Mouse (Mus musculus): ENCODE measurements around the gene Rpl36-ps4.
"Not testable (repeated sequence)": the region's sequence is repeated elsewhere in the genome, so short reads cannot be mapped to it uniquely, and the experiment has no call there.

Gene Rpl36-ps4

DNA sequence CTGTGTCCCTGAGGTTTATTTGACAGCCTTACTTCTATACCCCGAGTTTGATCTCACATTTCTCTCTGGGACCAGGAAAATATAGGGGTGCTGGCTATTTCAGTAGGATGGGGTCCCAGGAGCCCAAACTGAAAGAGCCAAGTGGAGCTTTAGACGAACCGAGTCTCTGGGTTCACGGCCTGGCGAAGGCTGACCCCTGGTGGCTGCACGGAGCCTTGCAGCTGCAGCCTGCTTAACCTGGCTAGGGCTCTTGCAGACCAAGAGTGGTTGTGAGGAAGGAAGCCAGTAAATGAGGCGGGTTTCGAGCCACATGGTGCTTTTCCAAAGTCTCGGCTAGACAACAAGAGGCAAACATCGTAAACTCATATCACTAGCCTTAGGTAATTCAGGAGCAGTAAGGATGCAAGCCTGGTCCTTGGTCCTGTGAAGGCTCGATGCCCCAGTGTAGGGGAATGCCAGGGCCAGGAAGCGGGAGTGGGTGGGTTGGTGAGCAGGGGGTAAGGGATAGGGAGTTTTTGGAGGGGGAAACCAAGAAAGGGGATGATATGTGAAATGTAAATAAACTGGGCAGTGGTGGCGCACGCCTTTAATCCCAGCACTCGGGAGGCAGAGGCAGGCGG lies 28.3 kb downstream of the Rpl36-ps4 start:
- peak; percentile 35 for DNase-seq (ENCODE audit: low spot score)

DNA sequence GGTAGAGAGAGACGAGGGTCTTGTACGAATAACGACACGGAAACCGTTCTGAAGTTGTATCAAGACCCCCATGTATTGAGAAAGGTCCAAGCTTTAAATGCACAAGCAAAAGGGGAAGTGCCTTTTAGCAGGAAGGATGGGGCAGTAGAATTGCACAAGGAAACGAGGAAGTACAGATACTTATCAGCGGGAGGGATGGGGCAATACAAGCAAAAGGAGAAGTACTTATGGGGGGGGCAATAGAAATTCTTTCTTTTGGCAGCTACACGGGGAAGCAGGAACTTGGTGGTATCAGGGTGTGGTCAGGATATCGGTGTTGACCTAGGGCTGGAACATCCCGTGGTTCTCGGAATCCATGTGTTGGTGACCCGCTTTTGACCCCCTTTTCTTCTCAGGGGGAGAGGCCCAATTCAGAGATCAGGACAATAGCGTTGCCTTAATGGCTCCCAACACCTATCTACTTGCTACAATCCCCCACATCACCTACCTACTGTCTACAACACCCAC lies 33.9 kb downstream of the Rpl36-ps4 start:
- DNase-seq (ENCODE audit: low spot score): not testable (repeated sequence)

DNA sequence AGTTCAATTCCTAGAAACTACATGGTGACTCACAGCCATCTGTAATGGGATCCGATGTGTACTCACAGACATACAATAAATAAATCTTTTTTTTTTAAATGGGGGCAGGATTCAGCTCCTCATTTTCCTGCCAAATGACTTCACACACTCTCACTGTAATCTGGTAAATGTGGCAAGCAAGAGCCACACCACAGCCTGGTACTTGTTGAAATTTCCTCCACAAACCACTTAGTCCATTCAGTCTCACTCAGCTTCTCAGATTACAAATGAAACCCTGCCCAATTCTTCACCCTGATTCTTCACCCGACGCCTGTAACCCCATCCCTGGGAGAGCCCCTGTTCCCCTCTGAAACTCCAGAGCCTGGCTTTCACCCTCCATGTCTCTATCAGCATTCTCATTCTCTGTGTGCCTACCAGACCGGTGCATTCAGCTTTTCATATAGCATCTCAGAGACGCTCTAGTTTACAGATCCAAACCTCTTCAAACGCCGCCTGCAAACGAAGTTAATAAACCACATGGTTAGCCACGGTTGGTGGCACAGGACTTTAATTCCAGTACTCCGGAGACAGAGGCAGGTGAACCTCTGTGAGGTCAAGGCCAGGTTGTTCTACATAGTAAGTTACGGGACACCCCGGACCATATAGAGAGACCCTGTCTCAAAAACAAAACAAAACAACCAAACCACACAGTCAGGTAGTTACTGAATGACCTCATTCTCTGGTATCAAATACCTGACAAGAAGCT lies 36.5 kb downstream of the Rpl36-ps4 start:
- DNase-seq (ENCODE audit: low spot score): no peak

DNA sequence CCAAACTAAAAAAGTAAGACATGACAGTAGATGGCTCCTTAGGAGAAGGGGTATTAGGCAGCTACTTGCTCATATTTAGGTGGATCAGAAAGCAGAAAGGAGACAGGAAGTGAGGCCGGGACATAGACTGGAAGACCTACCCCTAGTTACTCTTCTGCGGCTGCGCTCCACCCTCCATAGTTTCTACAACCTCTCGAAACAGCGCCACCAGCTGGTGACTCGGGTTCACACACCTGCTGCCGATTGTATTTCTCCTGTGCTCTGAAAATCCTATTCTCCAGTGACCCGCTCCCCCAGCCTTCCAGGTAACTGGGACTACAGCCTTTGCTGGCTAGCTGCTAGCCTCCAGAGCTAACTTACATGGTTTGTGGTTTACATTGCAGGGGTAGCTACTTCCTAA lies 37.5 kb downstream of the Rpl36-ps4 start:
- DNase-seq (ENCODE audit: low spot score): no peak

DNA sequence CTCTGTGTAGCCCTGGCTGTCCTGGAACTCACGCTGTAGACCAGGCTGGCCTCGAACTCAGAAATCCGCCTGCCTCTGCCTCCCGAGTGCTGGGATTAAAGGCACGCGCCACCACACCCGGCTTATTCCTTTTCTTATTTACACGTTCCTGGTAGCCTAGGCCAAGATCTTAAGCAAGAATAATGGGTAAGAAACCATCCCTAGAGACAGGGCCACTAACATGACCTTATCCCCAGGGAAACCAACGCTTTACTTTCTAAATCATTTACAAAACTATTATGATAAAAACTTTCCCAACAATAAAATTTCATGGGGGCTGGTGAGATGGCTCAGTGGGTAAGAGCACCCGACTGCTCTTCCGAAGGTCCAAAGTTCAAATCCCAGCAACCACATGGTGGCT lies 38.6 kb downstream of the Rpl36-ps4 start:
- DNase-seq (ENCODE audit: low spot score): not testable (repeated sequence)

DNA sequence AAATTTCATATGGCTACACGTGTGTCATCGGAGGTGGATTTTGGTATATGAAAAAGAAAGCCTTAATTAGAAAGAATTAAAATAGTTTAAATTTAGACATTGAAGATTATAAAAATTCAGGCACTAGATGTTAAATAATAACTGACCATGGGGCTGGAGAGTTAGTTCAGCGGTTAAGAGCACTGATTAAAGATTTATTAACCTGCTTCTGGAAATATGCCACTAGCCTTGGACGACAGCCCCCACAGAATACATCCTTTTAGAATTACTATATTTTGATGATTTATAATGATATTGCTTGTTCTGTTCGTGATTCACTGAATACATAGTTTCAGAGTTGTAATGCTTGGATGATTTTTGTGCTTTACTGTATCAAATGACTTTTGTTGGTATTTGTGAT lies 39.2 kb downstream of the Rpl36-ps4 start:
- not testable (repeated sequence) for DNase-seq (ENCODE audit: low spot score)

GRCm38 (mm10) chr17:87963081-87964075 lies 42.6 kb downstream of the Rpl36-ps4 start:
- no peak for DNase-seq (ENCODE audit: low spot score)

GRCm38 (mm10) chr17:87968483-87968926 lies 47.7 kb downstream of the Rpl36-ps4 start:
- not testable (repeated sequence) for DNase-seq (ENCODE audit: low spot score)
